Mouse (Mus musculus) heart, postnatal 36 days (tissue): Measurements from ENCODE around the gene Dhx34. TPM values are rescaled to one million over a fixed set of nuclear protein-coding genes. Genes with fewer than 3 reads are reported as not detected.
"Not testable (repeated sequence)": the region's sequence is repeated elsewhere in the genome, so short reads cannot be mapped to it uniquely, and the experiment has no call there.

Experiments used
- DNase-seq, 2 experiments: peaks; one replicate each; pipeline ENCODE4 v3.0.0; 2021 to 2022
- intact Hi-C: fragments of 180-260 bp; cut with DNase I; formaldehyde crosslinking; loops from one replicate; pipeline ENCODE4 v1.15.1; 2025
- total RNA-seq, 2 experiments: library from RNA; stranded (reverse); gene quantifications; 2 replicates each; pipeline ENCODE4 v1.2.3; 2021

The Dhx34 gene
- total RNA-seq: 1 to 10 TPM; 7.9 to 8.7 TPM

- intact Hi-C loops: loop anchor here (5.0 kb wide), 1 partner anchor 41 kb away; no protein-coding TSS in a partner anchor
- peak; percentile 96 to 97 for DNase-seq
These were observed at the start of gene Dhx34 for GRCm38 (mm10) chr7:16221582-16222272. TSS of gene Dhx34 (minus strand) at chr7:16222037.

DNA sequence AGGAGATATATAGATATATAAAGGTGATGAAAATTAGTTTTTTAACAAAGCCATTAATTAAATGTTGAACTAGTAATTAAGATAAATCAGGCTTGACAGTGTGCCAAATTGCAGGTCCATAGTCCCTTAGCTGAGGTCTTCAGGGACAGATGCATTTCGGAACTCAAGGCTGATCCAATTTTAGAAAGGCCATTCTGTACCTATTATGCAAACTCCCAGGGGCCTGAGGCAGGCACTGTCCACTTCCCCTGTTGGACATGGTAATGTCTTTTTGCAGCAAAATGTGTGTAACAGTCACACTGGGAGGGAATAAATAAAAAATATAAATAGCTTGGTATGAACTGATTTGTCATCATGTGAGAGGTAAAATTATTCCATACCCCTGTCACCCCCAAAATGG is 49.3 kb upstream of the Dhx34 start:
- intact Hi-C loops: no loop called here

GRCm38 (mm10) chr7:16266593-16266992 is 44.8 kb upstream of the Dhx34 start:
- not testable (repeated sequence) for DNase-seq
- intact Hi-C loops: loop anchor here (10.0 kb wide), 1 partner anchor 282 kb away; no protein-coding TSS in a partner anchor

More for the DNA sequence above, 49.3 kb upstream of the Dhx34 start:
- no peak for DNase-seq

DNA sequence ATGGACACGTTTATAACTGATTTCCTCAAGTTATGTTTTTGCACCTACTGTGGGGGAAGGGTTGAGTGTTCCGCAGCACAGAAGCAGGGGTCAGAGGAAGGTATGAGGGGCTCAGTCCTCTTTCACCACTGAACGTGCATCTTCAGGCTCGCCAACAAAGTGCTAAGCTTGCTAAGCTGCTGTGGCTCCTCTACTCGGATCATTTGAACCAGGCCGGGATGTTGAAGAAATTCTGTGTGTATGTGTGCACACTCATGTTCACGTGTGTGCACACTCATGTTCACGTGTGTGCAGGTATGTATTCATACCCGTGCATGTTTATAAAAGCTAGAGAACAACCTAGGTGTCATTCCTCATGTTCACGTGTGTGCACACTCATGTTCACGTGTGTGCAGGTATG is 44.0 kb upstream of the Dhx34 start:
- intact Hi-C loops: loop anchor here (10.0 kb wide), 1 partner anchor 281 kb away; no protein-coding TSS in a partner anchor
- no peak for DNase-seq

- intact Hi-C loops: loop anchor here (1.0 to 10.0 kb wide), 4 partner anchors 42 to 279 kb away; partner anchors contain the start of genes Dhx34 and Napa
- DNase-seq: no peak
These were observed 42.0 kb upstream of the Dhx34 start for GRCm38 (mm10) chr7:16263843-16264242.

DNA sequence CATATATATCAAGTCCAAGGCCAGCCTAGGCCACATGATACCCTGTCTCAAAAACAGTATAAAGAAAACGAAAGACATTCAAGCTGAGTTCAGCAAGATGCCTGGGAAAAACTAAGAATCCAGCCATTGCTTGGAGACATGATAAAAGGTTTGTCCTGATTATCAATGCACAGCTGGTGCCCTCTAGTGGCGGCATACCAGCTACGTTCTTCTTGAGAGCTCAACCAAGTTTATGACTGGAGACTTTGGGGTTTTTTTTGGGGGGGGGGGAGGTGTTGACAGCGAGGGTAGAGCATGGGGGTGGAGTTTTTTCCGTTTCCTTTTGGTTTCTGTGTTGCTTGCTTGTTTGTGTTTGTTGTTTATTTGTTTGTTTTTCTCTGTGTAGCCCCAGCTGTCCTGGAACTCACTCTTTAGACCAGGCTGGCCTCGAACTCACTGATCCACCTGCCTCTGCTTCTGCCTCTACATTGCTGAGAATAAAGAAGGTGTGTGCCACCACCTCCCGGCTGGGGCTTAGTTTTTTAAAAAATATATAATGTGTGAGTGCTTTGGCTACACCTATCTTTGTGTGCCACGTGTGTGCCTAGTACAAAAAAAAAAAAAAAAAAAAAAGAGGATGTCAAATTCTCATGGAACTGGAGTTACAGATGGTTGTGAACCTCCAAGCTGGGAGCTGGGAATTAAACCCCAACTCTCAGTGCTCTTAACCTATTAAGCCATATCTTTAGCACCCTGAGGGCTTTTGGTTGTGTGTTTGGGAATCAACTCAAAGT is 41.4 kb upstream of the Dhx34 start:
- DNase-seq: peak; percentile 76 to 87
- intact Hi-C loops: loop anchor here (1.0 to 10.0 kb wide), 4 partner anchors 41 to 278 kb away; partner anchors contain the start of genes Dhx34 and Napa

DNA sequence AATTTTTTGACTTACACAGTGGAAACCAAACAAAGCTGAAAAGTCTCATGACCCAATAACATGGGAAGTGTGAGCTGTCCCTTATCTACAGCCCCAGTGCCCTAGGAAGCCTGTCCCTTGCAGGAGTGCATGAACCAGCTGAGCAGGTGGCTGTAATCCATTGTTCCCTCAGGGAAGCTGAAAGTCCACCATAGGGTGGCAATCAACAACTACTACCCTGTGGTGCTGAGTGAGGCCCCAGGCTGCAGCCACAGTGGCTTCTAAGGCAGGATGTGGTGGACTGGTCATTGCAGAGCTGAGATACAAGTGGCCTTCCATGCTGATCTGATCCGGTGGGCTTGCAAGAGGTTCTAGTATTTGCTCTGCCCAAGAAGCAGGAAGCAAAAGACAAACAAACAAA is 39.3 kb upstream of the Dhx34 start:
- intact Hi-C loops: loop anchor here (5.0 to 10.0 kb wide), 2 partner anchors 39 to 276 kb away; partner anchors contain the start of gene Dhx34
- DNase-seq: no peak

DNA sequence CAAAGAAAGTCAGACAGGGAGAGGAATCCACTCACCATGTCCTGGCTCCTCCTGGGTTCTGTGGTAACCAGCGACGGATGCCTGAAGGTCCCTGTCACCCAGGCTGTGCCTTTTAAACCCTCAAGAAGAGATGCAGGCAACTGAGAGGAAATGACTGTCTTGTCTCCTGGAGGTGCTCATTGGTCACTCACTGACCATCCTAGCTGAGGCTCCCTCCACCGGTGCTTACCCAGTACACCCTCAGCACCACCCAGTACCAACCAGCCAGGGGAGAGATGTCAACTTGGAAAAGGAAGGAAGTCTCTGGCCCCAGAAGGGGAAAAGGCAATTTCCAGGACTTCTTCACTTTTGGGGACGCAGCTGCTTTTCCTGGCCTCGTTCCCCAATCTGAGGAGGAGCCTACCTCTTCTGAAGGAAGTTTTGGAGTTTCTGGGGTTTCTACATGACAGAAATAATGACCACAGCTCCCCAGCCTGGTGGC is 37.3 kb upstream of the Dhx34 start, which contains the start of gene C5ar1:
Gene C5ar1, minus strand, starts transcription at position 431 of the 481 bp plus-strand sequence.
- peak in 1 of 2 experiments; percentile 22 for DNase-seq
- intact Hi-C loops: no loop called here

DNA sequence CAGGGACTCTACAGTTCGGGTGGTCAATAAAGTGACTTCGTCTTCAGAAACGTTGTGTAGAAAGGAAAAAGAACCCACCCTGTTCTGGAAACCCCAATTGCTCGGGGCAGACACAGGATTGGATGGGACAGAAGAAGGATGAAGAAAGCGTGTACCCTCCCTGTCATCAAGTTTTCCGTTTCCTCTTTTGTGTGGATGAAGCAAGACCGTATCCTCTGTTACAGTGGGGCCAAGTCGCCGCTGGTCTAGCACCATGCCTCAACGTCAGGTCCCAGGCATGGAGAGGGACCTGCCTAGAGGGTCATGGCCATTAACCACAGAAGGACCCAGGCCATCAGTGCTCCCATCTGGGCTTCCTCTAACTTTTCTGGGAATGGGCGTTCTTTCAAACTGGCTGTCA is 36.0 kb upstream of the Dhx34 start:
- intact Hi-C loops: no loop called here
- peak in 1 of 2 experiments; percentile 47 for DNase-seq

DNA sequence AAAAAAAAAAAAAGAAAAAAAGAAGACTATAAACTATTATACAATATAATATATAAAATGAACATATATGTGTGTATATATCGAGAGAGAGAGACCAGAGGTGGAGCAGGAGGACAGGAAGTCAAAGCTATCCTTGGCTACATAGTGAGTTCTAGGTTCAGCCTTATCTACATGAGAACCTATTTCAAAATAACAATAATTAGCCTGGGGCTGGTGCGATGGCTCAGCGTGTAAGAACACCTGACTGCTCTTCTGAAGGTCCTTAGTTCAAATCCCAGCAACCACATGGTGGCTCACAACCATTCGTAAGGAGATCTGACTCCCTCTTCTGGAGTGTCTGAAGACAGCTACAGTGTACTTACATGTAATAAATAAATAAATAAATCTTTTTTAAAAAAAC is 34.1 kb upstream of the Dhx34 start:
- intact Hi-C loops, DNase-seq: not testable (repeated sequence)

- no peak for DNase-seq
- intact Hi-C loops: no loop called here
These were observed 32.4 kb upstream of the Dhx34 start for GRCm38 (mm10) chr7:16254195-16254594.

GRCm38 (mm10) chr7:16250687-16251086 is 28.9 kb upstream of the Dhx34 start:
- DNase-seq: no peak
- intact Hi-C loops: no loop called here

GRCm38 (mm10) chr7:16245958-16246357 is 24.1 kb upstream of the Dhx34 start:
- no peak for DNase-seq
- intact Hi-C loops: no loop called here

GRCm38 (mm10) chr7:16244067-16244466 is 22.2 kb upstream of the Dhx34 start, which contains the start of gene C5ar2:
TSS of gene C5ar2 (minus strand) at chr7:16244154.
- intact Hi-C loops: no loop called here

GRCm38 (mm10) chr7:16242198-16242597 is 20.4 kb upstream of the Dhx34 start:
- intact Hi-C loops: no loop called here
- DNase-seq: no peak

More at GRCm38 (mm10) chr7:16244067-16244466, 22.2 kb upstream of the Dhx34 start, which contains the start of gene C5ar2:
- no peak for DNase-seq

- DNase-seq: no peak
- intact Hi-C loops: no loop called here
These were observed 19.9 kb upstream of the Dhx34 start for GRCm38 (mm10) chr7:16241787-16242186.

DNA sequence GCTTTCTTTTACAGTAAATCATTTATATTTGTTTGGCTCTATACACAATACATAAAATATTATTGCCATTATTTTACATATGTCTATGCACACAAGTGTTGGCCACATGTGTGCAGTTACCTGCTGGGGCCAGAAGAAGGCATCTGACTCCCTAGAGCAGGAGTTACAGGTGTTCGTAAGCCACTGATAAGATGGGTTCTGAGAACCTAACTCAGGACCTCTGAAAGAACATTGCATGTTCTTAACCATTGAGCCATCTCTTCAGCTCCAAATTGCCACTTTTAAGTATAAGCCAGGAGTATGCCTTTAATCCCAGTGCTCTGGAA is 19.1 kb upstream of the Dhx34 start:
- intact Hi-C loops: no loop called here
- DNase-seq: no peak

DNA sequence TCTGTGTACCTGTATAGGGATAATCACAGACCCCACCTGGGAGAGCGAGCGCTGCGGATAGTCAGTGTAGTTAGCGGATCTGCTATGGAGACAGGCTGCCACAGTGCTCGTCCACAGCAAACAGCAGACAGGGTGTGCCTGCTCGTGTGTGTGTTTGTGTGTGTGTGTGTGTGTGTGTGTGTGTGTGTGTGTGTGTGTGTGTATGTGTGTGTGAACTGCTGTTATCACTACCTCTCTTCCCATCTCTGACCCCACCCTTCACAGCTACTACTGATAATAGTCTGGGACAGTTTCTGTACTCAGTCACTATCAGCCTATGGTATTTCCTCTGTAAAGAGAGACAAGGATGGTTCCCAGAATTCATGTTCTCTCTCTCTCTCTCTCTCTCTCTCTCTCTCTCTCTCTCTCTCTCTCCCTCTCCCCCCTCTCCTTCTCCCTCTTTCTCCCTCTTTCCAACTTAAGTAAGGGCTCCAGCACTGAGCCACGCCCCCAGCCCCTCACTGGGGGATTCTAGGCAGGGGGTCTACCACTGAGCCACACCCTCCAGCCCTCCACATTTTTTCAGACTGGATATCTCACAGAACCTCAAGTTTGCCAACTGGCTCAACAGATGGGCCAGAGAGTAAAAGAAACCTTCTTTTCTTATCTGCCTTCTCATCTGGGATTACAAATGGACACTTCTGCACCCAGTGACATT is 18.6 kb upstream of the Dhx34 start:
- intact Hi-C loops: no loop called here
- DNase-seq: no peak

DNA sequence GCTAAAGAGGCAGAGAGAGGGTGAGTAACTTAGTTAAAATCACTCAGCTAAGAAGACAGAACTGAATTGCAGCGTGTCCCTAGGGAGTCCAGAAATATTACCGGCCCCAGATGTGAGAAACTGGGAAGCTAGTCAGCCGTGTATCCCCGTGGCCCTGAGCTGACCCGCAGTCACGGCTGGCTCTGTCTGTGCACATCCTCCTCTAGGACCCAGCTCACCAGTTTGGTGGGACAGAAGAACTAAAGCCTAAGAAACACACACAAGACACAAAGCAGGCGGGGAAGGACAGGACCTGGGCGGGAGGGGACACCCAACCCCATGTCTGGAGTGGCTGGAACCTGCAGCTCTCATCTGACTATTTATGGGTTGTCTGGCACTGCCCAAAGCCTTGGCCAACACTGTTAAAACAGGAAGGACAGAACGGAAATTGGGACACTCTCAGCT is 17.7 kb upstream of the Dhx34 start:
- intact Hi-C loops: no loop called here
- DNase-seq: peak; percentile 32 to 54

GRCm38 (mm10) chr7:16229869-16230268 is 8.0 kb upstream of the Dhx34 start:
- intact Hi-C loops: no loop called here
- peak in 1 of 2 experiments; percentile 30 for DNase-seq
